Mouse (Mus musculus): ENCODE data around the gene H6pd.

DNA sequence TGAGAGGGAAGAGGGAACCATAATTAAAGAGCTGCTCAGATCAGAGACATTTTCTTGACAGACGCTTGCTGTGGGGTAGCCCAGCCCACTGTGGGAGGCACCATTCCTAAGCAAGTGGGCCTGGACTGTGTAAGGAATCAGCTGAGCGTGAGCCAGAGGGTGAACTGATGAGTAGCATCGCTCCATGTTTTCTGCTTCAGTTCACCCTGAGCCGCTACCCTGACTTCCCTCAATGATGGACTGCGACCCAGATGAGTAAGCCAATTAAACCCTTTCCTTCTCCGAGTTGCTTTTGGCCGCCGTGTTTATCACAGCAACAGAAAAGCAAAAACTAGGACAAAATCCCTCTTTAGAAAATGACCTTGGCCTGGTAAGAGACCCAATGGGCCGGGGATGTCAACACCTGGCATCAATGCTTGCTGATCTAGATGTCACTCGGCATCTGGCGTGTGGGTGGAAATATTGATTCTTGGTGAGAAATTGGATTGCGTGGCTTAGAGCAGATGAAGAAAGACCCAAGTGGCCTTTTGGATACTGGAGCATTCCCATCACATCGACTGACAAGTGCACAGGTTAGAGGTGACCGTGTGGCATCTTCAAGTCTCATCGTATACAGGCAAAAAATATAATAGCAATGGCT is 11.0 kb upstream of the H6pd start:
- TF ChIP-seq CTCF (IDR thresholded peaks at IDR 0.05; ENCODE audit: control insufficient read depth, insufficient read depth, insufficient replicate concordance, low read depth, low read length) (no peak), POLR2A (IDR thresholded peaks at IDR 0.05; ENCODE audit: control insufficient read depth, low read depth, low read length) (no peak)

Measured in testis, adult 2 months (tissue).